Mouse (Mus musculus): ENCODE measurements around the gene Uncx.

The Uncx gene

DNA sequence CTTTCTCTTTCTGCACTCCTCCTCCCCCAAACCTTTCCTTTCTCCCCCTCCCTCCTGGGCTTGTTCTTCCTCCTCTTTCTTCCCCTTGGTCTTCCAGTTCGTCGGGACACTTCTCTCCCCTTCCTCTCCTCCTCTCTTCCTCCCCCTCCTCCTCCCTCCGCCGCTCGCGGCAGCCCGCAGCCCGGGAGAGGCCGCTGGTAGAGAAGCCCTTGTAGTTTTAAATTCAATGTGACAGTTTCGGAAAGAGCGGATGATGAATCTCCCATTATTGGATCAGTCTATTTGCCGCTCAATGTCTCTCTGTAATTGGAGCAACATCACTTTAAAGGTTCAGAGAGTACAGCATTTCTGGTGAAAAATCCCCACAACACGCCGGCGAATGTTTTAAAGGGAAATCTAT, at the start of gene Uncx:
Gene Uncx (plus strand): TSS at position 281 of the 400 bp plus-strand sequence.
- DNase-seq (ENCODE audit: low read depth, low spot score) = no peak

DNA sequence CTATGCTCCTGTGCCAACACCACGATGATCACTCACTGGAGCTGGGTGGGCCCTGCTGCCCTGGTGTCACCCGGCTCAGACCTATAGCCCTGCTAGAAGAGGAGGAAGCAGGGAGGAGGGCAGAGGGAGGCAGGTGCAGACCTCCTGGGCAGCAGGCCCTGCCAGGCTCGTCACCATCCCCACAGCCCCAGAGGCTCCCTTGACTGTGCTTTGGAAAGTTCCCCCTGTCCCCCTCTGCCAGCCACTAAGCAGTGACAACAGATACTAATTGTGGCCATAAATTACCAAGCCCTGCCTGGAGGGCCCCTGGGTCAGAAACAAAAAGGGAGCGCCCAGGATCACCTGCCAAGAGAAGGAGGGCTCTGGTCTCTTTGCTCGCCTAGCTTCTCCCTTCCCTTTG, 49.6 kb upstream of the Uncx start:
- DNase-seq (ENCODE audit: low read depth, low spot score) = no peak

DNA sequence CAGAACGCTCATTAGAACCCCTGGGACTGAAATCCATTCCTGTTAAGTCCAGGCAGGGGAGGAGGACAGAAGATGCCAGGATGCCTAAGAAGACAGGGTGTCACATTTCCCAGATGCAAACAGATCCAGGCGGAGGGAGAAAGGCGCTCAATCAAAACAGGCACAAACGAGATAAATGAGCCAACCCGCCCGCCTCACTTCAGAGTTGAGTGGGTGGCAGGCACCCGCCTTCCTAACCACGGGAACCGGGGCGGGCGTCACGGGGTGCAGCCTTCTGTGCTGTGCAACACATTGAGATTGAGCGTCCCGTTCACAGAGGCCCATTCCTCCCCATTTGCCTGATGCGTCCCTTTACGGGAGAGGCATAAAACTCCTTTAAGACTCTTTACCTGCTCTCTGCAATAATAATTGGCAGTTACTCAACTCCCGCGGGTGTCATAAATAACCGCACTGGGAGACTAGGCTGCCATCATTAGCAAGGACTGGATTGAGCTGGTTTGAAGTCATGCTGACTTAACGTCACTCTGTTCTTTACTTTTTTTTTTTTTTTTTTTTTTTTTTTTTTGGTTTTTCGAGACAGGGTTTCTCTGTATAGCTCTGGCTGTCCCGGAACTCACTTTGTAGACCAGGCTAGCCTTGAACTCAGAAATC, 48.1 kb upstream of the Uncx start:
- no peak for DNase-seq (ENCODE audit: low read depth, low spot score)

DNA sequence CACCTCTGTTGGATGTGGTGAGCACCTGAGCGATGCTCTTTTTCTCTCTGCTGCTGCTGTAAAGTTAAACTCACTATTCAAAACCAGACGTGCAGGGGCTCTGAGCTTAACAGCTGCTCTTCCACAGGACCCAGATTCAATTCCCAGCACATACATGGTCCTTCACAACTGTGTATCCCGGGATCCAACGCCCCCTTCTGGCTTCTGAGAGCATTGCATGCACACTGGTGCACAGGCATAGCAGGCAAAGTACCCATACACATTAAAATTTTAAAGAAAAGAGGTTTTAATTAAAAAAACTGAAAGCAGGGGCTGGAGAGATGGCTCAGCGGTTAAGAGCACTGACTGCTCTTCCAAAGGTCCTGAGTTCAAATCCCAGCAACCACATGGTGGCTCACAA, 46.4 kb upstream of the Uncx start:
- DNase-seq (ENCODE audit: low read depth, low spot score) = peak; percentile 49

DNA sequence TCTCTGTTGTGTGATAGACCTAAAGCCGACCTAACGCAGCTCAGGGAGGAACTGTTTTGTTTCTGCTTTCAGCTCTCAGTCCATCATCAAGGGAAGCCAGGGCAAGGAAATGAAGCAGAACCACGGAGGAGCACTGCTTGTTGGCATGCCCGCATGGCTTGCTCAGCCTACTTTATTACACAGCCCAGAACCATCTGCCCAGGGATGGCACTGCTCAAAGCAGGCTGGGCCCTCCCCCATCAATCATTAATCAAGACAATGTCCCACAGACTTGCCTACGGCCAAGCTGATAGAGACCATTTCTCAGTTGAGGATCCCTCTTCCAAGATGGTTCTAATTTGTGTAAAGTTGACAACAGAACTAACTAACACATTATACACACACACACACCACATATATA, 44.5 kb upstream of the Uncx start:
- no peak for DNase-seq (ENCODE audit: low read depth, low spot score)

DNA sequence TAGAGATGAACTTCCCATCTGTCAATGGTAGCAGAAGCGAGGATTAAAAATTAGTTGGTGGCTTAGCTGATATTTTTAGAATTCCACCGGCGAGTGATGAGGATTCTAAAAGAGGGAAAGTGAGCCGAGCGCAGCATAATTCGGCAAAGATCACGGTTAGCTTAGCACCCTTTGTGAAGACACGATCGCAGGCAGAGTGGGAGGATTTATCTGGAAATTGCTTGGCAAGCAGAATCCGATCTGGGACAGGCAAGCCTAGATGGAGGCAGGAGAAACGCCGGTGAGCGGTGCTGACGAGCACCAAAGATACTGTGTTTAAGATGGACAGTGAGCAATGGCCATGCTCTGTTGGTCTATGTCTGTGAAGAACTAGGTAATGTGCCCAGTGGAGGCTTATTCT, 41.0 kb upstream of the Uncx start:
- no peak for DNase-seq (ENCODE audit: low read depth, low spot score)

DNA sequence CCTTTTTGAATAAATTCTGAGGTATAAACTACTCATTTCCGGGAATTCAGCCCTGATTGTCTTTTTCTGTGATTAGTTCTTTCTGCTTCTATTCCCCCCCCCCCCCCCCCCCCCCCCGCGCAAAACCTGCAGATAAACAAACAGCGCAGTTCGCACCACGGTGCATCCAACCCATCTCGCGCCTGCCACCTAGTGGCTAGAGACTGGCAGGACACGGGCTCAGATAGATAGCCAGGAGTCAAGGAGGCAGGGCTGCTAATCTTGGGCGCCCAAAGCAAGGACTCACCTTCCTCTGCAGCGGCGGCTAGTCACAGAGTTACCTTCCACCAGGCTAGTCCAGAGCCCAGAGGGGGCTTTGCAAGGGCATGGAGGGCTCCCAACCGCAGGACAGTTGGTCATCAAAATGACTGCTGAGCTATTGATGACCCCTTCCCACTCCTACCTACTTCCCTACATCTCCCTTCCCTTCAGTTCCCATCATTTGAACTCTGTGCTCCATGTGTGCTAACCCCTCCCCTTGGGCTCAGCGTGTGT, 38.2 kb upstream of the Uncx start:
- peak; percentile 84 for DNase-seq (ENCODE audit: low read depth, low spot score)

DNA sequence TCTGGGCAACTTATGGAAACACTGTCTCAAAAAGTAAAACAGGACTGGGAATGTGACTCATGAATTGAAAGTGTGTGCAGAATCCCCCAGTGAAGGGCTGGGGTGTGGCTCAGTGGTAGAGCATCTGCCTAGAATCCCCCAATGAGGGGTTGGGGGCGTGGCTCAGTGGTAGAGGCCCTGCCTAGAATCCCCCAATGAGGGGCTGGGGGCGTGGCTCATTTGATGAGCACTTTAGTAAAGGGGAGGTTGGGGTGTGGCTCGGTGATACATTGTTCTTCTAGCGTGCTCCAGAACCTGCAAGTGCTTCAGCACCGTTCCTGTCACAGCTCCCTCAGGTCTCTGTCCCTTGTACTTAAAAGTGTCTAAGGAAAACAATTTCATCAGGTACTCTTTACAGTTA, 37.1 kb upstream of the Uncx start:
- peak; percentile 96 for DNase-seq (ENCODE audit: low read depth, low spot score)

DNA sequence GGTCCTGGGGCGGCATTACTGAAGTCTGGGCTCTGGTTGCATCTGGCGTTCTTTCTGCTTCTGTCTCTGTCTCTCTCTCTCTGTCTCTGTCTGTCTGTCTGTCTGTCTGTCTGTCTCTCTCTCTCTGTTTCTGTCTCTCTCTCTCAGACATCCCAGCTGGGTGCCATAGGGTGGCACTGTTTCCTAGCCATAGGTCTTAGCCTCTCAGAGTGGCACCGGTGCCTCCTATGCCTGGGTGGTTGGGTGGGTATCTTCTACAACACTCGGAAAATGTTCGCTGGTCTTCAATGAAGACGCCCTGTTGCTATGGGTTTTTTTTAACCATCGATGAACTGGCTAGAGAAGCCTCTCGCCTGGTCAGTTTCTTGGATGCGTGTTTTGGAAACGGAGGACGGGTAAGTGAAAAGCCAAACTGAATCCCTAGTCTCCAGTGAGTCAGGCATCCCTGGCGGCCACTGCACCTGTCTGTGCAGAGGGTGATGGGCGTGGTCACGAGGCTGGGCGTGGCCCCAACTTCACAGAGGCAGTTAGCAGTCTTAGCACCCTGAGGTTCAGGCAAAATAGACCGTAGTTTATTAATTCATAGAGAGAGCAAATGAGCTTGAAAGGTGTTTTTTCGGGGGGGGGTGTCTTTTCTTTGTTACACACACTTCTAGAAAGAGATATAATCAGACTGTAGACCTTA, 32.5 kb upstream of the Uncx start:
- DNase-seq (ENCODE audit: low read depth, low spot score) = peak; percentile 51

DNA sequence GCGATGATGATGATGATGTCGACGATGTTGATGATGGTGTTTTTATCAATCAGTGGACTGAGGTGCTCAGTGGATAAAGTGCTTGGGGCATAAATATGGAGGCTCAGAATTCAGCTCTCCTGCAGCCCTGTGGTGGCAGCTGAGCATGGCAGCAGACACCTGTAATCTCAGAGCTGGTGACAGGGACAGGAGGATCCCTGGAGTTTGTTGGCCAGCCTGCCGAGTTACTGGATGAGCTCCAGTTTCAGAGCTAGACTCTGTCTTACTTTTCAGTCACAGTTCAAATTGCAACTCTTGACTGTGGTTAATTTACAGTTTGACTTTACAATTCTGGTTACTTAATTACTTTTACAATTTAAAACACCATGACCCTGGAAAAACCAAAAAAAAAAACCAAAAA, 31.1 kb upstream of the Uncx start:
- no peak for DNase-seq (ENCODE audit: low read depth, low spot score)

DNA sequence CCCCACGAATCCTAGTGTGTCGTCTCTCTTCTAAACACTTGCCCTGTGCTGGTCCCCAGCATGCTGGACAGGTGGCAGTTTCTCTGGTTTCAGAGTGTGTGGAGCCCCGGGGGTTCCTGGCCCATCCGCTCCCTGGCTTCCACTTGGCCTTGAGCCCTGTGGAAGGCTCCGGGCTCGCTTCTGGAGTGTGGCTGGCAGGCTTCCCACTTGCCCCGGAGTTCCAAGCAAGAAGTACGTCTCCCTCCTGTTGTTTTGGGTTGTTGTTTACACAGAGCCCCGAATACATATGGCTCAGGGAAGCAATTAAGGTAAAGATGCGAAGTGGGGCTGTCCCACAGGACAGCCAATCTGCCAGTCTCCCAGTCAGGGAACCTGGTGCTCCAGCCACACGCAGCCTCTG, 27.0 kb upstream of the Uncx start:
- no peak for DNase-seq (ENCODE audit: low read depth, low spot score)

DNA sequence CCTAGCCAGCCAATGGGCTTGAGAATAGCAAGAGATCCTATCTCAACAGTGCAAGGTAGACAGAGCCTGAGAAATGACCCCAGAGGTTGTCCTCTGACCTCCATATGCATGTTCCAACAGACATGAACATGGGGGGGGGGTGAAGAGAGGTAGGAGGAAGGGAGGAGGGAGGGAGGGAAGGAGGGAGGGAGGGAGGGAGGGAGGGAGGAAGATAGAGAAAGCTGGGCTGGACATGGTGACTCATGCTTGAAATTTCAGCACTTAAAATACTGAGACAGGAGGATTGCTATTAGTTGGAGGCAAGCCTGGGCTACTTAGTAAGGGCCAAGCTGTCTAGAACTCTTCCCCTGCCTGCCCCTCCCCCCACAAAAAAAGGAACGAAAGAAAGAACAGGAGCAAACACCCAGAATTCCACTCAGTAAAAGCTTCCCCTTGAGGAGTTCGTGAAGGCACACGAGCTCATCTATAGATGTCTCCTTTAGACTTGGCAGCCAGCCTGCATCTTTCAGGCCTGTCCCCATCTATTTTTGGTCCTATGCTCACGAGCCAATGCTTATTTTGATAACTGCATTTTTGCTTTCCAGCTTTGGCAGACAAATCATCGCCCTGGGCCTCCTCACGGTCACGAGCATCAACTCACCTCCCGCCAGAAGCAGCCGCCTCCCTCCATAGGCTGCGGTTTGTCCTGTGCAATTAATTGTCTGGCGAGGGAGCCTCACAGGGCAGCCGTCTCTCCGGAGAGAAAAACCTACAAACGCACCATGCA, 23.0 kb upstream of the Uncx start:
- DNase-seq (ENCODE audit: low read depth, low spot score) = no peak

DNA sequence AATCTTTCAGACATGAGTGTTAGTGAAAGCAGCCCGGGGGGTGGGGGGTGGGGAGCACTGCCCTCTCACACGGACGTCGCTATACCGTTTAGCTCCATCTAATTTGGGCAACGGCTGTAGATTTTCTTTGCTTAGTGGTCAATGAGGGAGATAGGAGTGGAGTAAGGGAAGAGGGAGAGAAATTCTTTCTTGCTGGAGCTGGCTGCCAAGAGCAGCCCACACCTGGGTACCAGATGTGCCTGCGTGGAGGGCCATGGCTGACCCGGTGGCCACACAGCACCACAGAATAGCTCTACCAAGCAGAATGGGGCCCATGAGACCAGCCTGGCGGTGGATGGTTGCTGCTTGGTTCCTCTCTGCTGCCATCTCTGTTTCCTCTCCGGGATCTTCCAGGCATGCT, 21.3 kb upstream of the Uncx start:
- no peak for DNase-seq (ENCODE audit: low read depth, low spot score)

DNA sequence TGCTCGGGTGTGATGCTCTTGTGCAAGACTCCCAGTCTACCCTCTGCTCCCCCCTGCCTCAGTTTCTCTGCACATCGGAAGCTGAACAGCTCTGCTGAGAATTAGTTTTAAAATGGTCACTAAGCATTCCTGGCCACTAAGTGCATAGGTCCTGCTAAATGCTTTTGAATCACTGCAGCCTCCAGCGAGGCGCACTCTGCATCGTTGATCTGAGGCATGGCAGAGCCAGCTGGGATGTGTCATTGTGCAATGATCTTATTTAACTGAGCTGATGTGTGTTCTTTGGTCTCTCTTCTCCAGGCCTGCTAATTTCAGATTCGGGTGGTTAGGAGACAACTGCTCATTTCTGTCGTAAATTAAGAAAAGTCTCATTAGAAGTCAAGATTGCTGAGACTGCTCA, 14.4 kb upstream of the Uncx start:
- no peak for DNase-seq (ENCODE audit: low read depth, low spot score)

DNA sequence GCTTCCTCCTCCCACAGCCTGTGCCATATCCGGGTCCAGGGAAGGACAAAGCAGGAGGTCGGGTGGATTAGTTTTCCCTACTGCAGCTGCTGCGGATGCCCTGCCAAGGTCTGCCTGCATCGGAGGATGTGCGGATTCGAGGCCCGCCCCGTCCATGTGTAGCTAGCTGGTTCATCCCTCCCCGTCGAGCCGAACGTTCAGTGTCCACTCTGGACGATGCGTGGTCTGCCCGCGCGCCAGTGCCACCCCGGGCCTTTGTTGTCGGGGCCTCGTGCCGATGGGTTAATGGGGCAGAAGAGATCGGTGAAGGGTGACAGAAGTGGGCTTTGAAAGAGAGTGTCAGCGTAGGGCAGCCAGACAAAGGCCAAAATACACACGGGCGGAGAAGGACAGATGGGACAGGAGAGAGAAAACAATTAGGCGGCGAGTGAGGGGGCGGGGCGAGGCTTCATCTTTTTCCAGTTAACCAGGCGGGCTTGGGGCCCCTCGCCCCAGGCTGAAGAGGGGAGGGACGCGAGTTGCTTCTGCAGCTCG, 7.8 kb upstream of the Uncx start:
- peak; percentile 30 for DNase-seq (ENCODE audit: low read depth, low spot score)

DNA sequence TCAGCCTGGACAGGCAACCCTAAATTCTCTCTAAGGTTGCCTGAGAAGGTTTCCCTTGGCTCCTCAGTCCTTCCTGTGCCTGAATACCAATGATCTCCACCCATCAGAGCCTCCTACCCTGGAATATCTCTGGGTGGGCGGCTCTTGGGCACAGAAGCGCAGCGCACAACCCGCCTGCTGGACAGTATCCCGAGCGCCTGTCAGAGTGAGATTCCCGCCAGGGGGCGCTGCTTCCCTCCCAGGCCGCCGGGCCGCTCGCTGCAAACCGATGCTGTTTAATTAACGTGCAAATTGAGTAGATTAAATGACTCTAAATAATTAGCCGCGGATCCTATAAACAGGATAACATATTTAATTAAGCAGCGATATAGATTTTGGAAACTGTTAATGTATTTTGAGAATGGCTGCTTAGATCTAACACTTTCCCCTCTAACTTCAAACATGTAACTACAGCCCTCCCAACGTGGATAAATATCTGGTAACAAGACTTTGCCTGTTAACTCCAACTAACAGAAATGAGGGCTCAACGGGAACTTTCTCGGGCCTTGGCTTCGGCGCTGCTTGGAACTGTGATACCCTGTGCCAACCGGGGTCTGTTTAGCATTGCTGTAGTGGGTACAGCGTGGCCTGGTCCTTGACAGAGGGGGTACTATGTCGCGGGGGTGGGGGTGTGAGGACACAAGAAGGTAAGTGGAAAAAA, 6.9 kb upstream of the Uncx start:
- DNase-seq (ENCODE audit: low read depth, low spot score) = peak; percentile 60

DNA sequence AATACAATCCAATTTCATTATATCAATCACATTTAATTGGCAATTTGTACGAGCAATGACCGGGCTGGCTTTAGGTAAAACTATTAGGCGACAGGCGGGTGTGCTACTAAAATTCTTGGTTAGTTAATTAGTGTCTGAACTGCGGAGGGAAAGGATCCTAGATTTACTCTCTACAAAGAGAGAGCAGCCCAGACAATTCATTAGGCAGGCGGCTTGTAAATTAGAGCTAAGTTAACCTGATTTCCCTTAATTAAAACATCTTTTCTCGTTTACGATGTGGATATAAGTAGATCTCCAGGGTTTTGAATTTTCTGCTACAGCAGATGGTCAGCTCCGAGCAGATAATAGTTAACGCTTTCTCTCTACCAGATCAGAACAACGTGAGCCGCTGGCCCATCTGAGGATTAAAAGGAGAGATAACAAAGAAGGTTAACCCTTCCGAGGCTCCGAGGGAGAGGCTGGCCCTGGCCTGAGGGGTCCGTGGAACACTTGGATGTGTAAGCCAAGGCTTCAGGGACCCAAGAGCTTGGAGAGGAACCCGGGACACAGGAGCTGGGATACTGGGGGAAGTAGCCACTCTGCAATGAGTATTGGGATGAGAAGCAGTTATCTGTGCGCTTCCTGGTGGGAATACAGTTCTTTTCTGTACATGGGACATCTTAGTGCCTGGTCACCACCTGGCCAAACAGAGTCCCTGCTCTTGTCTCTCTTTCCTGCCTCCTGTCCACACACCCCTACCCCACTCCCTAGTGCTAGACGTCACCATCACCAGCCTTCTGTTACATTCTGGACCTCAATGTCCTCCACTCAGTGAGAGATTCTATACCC, 6.2 kb upstream of the Uncx start:
- DNase-seq (ENCODE audit: low read depth, low spot score) = no peak

DNA sequence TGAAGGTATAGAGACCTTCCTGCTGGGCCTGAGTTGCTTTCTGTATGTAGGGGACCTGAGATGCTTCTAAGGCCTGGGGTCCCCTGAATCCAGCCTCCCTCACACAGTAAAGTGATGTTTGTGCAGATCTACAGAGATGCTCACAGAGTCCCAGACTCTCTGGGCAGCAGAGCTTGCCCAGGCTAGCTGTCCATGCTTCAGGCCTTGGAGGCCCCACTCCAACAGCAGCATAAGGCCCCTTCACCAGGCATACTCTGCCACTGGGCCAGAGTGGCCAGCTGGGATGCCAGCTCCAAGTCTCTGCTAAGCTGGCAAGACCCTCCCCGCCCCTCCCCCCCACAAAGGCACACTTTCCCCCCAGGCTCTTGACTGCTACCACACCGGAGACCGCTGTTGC, 5.6 kb upstream of the Uncx start:
- no peak for DNase-seq (ENCODE audit: low read depth, low spot score)

DNA sequence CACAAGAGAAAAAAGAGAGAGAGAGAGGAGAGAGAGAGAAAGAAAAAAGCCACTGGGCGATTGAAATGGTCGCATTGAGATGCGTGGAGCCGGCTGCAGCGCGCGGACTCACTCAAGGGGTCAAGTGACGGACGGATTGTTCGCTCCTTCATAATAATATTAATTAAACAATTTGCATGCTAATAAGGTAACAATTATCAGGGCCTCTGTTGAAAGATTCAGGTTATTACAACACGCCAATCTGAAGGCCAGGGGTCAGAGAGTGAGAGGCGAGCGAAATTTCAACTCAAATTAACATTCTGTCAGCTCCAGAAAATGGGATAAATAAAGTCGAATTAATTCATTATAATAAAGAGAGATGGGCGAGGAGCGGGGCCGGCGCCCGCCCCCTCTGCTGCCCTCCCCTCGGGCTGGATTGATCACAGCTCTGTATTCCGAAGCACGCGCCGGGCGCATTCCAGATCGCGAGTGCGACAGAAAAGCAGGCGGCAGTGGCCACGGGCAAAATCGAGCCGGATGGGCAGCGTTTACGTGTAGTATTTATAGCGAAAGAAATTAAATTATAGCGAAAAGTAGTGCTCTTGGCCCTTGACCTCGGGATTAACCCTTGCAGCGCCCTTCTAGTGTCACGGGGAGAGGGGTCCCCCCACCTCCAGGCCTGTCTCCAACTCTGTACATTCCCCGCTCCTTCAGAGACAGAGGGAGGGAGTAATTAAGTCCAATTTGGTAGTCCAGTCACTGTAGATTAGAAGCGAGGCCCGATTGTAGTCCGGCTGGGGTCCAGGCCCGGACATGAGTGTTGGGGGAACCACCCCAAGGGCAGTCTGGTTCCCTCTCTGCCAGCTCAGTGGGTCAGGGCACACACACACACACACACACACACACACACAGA, 1.9 kb upstream of the Uncx start:
- peak; percentile 29 for DNase-seq (ENCODE audit: low read depth, low spot score)

DNA sequence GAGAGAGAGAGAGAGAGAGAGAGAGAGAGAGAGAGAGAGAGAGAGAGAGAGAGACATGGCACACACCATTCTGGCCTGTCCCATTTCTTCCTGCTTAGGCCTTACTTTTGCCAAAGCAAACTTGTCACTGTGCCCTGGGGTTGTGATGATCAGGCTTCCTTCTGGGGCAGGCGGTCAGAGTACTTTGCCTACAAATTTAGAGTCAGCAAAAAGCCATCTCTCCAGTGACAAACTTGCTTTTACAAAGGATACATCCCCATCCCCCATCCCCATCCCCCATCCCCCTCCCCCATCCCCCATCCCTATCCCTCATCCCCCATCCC, 1.3 kb upstream of the Uncx start:
- peak; percentile 18 for DNase-seq (ENCODE audit: low read depth, low spot score)
